Mouse (Mus musculus) lung, adult 2 months (tissue): ENCODE data around the gene Zfp366. TPM values are rescaled to one million over a fixed set of nuclear protein-coding genes. Genes with fewer than 3 reads are reported as not detected.

Experiments
- DNase-seq: peaks from one replicate; pipeline ENCODE4 v3.0.0; 2022
- H3K4me1 ChIP-seq: fragments of 200-500 bp; 2 replicates; pipeline ENCODE4 v1.6.1; 2011; ENCODE audit warnings: low read length; ENCODE audit not compliant: control insufficient read depth, insufficient read depth
- H3K4me3 ChIP-seq: fragments of 200-500 bp; replicated peaks from 2 replicates; pipeline ENCODE3; 2011; ENCODE audit warnings: low read depth, mild to moderate bottlenecking, control low read depth, low read length; ENCODE audit errors: extremely low read depth
- CTCF ChIP-seq: fragments of 200-500 bp; IDR thresholded peaks from 2 replicates; pipeline ENCODE4 v1.5.1; 2011; ENCODE audit warnings: mild to moderate bottlenecking, low read length, control low read depth; ENCODE audit not compliant: insufficient read depth
- POLR2A ChIP-seq: fragments of 200-500 bp; IDR thresholded peaks from 2 replicates; pipeline ENCODE4 v1.6.1; 2011; ENCODE audit warnings: low read depth, mild to moderate bottlenecking, control low read depth, low read length, borderline replicate concordance; ENCODE audit errors: extremely low read depth
- WGBS: fragments of 180-500 bp; shearing (Covaris S2); methylation state at CpG from one replicate; pipeline ENCODE4 v1.1.7; 2018; 5-methylcytosine and 5-hydroxymethylcytosine counted together
- polyA plus RNA-seq: library from polyadenylated mRNA; depleted of rRNA; stranded (reverse); fragments of >200 nt; gene quantifications from 2 replicates; pipeline ENCODE4 v1.2.3, GENCODE M21; 2012; rRNA removed

Gene Zfp366
- 13.6 and 14.5 TPM in 2 replicates for polyA plus RNA-seq

DNA sequence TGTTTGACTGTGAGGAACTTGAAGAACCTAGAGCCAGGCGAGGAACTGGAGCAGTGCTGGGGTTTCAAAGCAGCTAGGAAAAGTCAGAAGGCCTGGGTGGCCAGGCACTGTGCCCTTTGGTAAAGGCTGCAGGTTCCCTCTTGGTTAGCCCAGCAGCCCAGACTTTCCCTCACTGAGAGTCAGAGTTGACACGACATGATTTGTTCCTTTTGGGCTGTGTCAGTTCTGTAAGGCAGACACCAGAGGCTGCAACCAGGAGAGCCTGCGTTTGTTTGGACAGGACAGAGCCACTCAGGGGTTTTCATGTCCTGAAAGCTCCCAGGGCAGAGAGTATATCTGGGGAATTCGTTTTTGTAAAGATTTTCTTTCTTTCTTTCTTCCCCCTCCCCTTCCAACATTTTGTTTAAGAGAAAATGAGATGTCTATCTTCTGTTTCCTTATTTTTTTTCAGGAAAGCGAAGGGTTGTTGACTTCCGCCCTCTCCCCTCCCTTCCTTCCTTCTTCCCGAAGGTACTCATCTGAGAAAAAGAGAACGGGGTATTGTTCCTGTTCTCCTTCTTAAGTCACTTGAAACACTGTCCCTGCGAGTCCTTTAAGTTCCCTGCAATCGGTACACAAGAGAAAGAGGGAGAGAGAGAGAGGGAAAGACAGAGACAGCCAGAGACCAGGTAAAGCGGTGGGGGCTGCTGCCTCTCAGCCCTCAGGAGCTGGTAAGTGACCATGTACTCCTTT, at the start of gene Zfp366:
TSS of gene Zfp366 (plus strand) at position 669 of the 732 bp plus-strand sequence.
- Histone ChIP-seq H3K4me1 (peaks cover 12% of the 10 kb centered on the region), H3K4me3 (peak within 1 kb of the TSS; percentile 80)
- no peak for DNase-seq
- WGBS: 31% methylated on average over 11 of the region's 11 CpGs
- TF ChIP-seq POLR2A (no peak), CTCF (no peak)

DNA sequence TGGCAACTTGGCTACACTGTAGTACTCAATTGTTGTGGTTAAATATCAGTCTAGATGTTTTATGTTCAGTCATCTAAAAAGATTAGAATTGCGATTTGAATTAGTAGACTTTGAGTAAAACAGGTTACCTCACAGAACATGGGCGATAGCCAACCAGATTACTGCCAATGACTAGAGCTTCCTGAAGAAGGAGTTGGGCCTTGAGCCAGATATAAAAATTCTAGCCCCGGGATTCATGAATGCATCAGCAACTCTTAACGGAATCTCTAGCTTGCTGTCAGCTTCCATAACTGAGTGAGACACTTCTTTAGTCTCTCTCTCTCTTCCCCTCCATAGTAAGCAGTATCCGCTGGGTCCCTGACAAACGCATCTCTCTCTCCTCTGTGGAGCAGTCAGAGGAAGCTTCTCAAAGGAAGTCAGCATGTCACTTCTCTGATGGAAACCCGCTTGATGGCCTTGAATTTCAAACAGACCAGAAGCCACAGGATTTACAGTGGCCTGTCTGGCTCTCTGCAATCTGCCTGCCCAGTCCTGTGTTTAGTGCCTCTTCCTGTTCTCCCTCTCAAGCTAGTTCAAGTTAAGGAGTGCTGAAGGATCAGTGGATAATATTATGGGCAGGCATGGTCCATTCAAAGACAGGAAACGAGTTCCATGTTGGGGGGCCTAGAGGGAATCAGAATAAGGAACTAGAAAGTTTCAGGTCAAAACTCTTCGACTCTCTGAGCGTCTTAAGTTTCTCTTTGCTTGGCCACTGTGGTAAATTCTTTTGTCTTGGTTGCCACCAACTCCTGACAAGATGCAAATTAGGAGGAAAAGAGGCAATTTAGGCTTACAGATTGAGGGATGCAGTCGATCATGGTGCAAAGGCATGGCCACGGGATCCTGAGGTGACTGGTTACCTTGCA, 46.0 kb upstream of the Zfp366 start:
- DNase-seq: no peak
- H3K4me1 ChIP-seq: no peaks in the 10 kb centered on the region
- TF ChIP-seq POLR2A: no peak
- no peak for TF ChIP-seq CTCF
- WGBS: 71% methylated on average over 12 of the region's 12 CpGs
- H3K4me3 ChIP-seq: no peak overlapping the region

GRCm38 (mm10) chr13:99146355-99146871, 38.2 kb upstream of the Zfp366 start:
- Histone ChIP-seq H3K4me3 (no peak overlapping the region), H3K4me1 (no peaks in the 10 kb centered on the region)
- no peak for DNase-seq
- WGBS: 65% methylated on average over 13 of the region's 13 CpGs
- TF ChIP-seq CTCF: no peak
- no peak for TF ChIP-seq POLR2A

DNA sequence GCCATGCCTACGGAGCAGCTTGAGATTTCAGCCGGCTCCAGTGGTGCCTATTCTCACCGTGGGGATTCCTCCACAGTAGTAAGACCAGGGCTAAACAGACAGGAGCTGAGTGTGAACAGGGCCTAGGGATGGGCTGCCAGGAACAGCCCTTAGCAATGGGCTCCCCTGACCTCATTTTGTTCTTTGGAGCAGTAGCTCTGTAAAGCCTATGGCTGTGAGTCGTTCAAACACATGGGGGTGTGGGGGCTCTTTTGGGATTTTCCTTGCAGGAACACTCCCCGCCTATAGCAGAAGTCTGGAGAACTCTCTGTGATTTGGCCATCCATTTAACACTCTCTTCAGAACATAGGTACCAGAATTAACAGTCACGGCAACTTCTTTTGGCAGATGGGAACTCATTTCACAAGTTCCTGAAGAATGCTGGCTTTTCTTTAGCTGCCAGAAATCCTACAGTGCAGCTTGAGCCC, 36.9 kb upstream of the Zfp366 start:
- 78% methylated on average over 6 of the region's 6 CpGs for WGBS
- TF ChIP-seq POLR2A (no peak), CTCF (no peak)
- Histone ChIP-seq H3K4me1 (no peaks in the 10 kb centered on the region), H3K4me3 (no peak overlapping the region)
- no peak for DNase-seq

- TF ChIP-seq POLR2A (no peak), CTCF (no peak)
- Histone ChIP-seq H3K4me3 (no peak overlapping the region), H3K4me1 (no peaks in the 10 kb centered on the region)
- DNase-seq: no peak
- 85% methylated on average over 14 of the region's 14 CpGs for WGBS
Measured at GRCm38 (mm10) chr13:99149551-99150305, 34.9 kb upstream of the Zfp366 start.

- no peak for DNase-seq
- Histone ChIP-seq H3K4me3 (no peak overlapping the region), H3K4me1 (no peaks in the 10 kb centered on the region)
- WGBS: 63% methylated on average over 6 of the region's 6 CpGs
- TF ChIP-seq CTCF (no peak), POLR2A (no peak)
Measured at GRCm38 (mm10) chr13:99150626-99151025, 34.0 kb upstream of the Zfp366 start.

GRCm38 (mm10) chr13:99151121-99151520, 33.5 kb upstream of the Zfp366 start:
- 59% methylated on average over 8 of the region's 8 CpGs for WGBS
- Histone ChIP-seq H3K4me3 (no peak overlapping the region), H3K4me1 (no peaks in the 10 kb centered on the region)
- DNase-seq: no peak
- no peak for TF ChIP-seq CTCF
- TF ChIP-seq POLR2A: no peak

DNA sequence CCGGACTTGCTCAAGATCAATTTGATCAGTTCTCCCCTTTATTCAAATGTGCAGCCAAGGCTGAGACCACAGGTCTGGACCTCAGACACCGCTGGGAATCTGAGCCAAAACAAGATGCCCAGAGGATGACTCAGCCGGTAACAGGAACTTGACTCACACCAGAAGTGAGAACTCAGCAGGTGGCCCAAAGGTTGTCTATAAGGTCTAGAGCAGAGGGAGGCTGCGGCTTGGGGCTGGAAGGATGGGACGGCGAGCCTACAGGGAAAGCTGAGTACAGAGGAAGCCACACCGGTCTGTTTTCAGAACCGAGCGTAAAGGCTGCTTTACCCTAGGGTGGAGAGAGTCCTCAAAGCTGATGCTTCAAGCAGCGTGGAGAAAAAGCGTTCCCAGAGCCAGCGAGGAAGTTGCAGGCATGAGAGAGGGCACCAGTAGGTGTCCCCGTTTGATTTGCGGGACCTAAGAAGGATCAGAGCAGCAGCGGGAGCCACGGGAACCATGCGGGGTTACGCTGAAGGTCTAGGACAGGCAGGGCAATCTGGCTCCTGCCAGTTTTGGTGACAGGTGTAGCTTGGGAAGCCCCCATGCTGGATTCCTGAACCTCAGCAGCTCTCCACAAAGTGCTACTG, 32.2 kb upstream of the Zfp366 start:
- Histone ChIP-seq H3K4me3 (no peak overlapping the region), H3K4me1 (no peaks in the 10 kb centered on the region)
- WGBS: 13% methylated on average over 18 of the region's 18 CpGs
- TF ChIP-seq CTCF (no peak), POLR2A (no peak)
- DNase-seq: no peak
